Mouse (Mus musculus): ENCODE data around the gene Sstr4.

DNA sequence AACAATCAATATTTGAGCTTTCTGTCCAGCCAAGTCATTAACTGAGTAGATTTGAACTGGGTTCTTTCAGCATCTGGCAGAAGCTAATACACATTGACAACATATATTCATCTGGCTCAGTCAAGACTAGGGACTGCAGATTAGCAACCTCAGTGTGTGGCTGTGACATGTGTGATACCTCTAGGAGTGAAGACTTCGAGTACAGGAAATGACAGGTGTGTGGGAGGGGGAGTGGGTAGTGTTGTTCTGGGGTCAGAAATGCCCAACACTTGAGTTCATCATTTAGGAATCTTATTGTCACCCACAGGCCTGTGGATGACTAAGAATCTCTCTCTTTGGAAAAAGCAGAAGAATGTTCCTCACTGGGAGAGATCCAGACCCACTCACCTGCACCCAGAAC is 26.0 kb downstream of the Sstr4 start:
- no peak for TF ChIP-seq CTCF (IDR thresholded peaks at IDR 0.05; ENCODE audit: low read depth)
- no peak for TF ChIP-seq EP300 (IDR thresholded peaks at IDR 0.05; ENCODE audit: low read depth)
